Mouse (Mus musculus) C2C12 (cell line): ENCODE data around the gene Dnlz.

Experiments used
- CEBPB ChIP-seq: IDR thresholded peaks from one replicate; pipeline ENCODE4 v1.6.1; 2011; ENCODE audit warnings: low read depth, mild to moderate bottlenecking, control low read depth, moderate library complexity
- CTCF ChIP-seq: IDR thresholded peaks from one replicate; pipeline ENCODE4 v1.5.1; 2011; ENCODE audit not compliant: control insufficient read depth, insufficient read depth, insufficient read length
- FOSL1 ChIP-seq: IDR thresholded peaks from one replicate; pipeline ENCODE4 v1.8.0; 2011; ENCODE audit warnings: mild to moderate bottlenecking, low read length; ENCODE audit not compliant: poor library complexity, insufficient read depth, severe bottlenecking
- MAX ChIP-seq: IDR thresholded peaks from one replicate; pipeline ENCODE4 v1.6.1; 2011; ENCODE audit warnings: mild to moderate bottlenecking, control low read depth
- MYOD1 ChIP-seq: IDR thresholded peaks from one replicate; pipeline ENCODE4 v1.6.1; 2011; ENCODE audit warnings: low read depth; ENCODE audit not compliant: control insufficient read depth, insufficient read length
- MYOG ChIP-seq: IDR thresholded peaks from one replicate; pipeline ENCODE4 v1.6.1; 2011; ENCODE audit not compliant: control insufficient read depth, insufficient read length; ENCODE audit errors: extremely low read depth
- USF1 ChIP-seq: IDR thresholded peaks from one replicate; pipeline ENCODE4 v1.6.1; 2011; ENCODE audit warnings: low read depth, mild to moderate bottlenecking, control low read depth, moderate library complexity

DNA sequence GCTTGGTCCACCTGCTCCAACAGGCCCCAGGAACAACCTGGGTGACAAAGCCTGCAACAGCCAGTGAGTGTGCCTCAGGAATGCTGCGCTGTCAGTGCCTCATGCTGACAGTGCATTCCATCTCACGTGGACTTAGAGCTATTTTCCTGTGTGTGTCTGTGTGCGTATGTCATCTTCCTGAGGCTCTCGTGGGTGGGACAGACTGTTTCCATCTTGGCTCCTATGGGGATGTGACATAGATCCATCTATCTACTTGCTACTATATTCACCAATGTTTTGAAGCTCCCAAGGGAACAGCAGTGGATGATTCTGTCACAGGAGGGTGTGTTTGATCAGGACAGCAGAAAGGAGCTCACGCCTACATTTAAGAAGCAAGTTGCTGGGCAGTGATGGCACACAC lies 40.0 kb downstream of the Dnlz start:
- TF ChIP-seq CTCF (no peak), MYOG (no peak), MAX (no peak), USF1 (no peak), FOSL1 (no peak), MYOD1 (no peak), CEBPB (no peak)
